Mouse (Mus musculus): Measurements from ENCODE around the gene Smyd3. TPM values are rescaled to one million over a fixed set of nuclear protein-coding genes. Genes with fewer than 3 reads are reported as not detected.

The Smyd3 gene
- 2.0 and 2.4 TPM in 2 replicates for polyA plus RNA-seq (2012; rRNA removed)

DNA sequence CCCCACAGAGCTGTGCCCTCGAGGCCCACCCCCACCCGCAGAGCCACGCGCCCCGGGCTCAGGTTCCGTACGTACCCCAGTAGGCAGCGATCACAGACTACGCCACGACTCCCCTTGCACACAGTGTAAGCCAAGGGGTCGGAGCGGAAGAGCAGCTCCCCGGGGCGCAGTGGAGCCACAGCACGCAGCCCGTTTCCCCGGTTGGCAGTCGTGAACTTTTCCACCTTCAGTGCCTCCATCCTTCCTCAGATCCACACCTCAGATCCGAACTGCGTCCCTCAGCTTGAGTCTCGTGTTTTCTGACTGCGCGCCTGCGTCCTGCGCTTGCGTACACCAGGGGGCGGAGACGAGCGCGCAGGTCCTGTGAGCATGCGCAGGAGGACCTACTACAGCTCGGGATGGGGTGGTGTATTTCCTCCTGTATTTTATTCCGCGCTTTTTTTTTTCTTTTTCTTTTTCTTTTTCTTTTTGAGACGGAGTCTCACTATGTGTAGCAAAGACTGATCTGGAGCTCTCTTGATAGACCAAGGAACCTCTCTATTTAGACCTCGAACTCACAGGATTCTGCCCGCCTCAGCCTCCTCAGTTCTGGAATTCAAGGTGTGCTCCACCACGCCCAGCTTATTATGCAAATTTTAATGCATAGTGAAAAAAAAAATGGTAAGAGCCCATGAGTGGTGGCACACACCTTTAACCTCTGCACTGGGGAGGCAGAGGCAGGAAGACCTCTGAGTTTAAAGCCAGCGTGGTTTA is at the start of gene Smyd3:
Gene Smyd3, minus strand, starts transcription at position 329 of the 753 bp plus-strand sequence.
- WGBS = 5% methylated on average over 39 of the region's 39 CpGs

DNA sequence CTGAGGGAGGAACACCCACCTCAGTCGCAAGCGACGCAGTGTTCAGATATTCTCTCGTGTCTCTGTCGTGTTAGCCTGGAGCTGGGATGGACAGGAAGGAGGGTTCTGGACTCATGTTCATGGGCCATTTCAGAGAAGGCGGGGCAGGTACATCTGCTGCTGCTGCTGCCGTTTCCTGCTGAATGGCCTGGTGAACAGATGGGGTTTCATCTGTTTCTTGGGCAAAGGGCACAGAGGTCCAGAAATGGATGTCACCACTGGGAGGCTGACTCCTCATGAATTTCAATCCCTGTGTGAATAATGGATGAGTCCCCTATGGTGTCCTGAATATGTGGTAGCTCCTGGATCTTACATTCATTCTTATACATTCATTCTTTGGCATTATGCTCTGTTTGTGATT is 49.7 kb upstream of the Smyd3 start:
- 46% methylated on average over 7 of the region's 7 CpGs for WGBS
- DNase-seq (ENCODE audit: low read depth, low spot score) = no peak

More for the DNA sequence above, at the start of gene Smyd3:
- DNase-seq (ENCODE audit: low read depth, low spot score) = peak; percentile 78

- WGBS = 80% methylated on average over 5 of the region's 5 CpGs
- DNase-seq (ENCODE audit: low read depth, low spot score) = no peak
Measured at GRCm38 (mm10) chr1:179563926-179564325, 46.1 kb upstream of the Smyd3 start.

DNA sequence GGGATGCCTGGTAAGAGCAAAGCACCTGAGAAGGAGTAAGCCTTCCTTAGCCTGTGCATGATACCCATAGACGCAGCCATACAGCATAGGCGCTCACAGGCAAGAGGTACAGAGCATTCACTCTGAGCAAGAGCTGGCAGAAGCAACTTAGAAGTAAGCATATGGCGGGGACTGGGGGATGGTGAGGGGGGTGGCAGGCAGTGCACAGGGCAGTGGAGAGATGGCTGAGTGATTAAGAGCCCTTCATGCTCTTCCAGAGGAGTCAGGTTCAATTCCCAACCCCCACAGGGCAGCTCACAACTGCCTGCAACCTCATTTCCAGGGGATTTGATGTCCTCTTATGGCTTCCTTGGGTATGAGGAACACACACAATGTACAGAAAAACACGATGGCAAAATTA is 45.4 kb upstream of the Smyd3 start:
- DNase-seq (ENCODE audit: low read depth, low spot score) = no peak
- 89% methylated on average over 4 of the region's 4 CpGs for WGBS

GRCm38 (mm10) chr1:179560845-179561430 is 43.1 kb upstream of the Smyd3 start:
- DNase-seq (ENCODE audit: low read depth, low spot score) = no peak
- 79% methylated on average over 6 of the region's 6 CpGs for WGBS

DNA sequence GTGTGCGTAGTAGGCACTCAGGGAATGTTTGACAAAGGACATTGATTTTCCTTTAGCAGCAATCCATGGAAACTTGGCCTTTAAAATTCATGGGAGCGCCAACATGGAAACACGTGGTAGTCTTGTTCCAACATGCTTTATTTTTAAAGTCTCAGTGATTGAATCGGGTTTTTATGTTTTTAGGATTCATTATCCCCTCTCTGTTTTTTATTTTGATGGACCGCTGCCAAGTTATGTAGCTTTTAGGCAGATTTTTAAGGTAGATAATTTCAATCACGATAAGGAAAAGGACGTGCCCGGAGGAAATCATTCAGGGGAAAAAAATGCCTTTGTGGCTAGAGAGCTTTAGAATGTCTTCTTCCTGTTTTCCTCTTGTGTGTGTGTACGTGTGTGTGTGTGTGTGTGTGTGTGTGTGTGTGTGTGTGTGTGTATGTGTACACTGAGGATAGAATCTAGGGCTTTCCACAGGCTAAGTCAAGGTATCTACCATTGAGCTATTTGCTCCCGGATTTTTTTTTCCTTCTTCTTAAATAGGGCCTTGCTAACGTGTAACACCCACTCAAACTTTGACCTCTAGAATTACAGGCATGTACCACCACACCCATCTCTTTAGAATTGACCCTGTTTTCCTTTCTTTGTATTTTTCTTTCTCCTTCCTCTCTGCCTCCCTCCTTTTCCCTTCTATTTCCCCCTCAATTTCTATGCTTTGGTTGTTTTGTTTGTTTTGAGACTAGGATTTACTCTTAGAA is 41.8 kb upstream of the Smyd3 start:
- WGBS = 30% methylated on average over 11 of the region's 11 CpGs
- no peak for DNase-seq (ENCODE audit: low read depth, low spot score)

DNA sequence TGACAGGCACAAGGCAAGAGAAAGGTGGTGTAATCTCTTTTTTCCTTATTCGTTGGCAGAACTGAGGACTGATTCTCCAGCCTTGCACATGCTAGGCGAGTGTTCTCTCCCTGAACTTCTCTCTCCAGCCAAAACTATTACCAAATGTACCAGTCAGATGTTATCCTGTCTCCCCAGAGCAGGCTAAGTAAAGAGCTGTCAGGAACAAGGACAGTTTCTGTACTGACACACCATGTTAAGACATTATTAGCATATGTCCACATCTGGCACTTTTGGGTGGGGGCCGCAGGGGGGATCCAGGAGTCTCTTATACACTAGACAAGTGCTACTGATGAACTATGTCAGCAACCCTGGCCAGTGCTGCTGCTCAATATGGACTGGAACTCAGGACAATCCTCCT is 39.1 kb upstream of the Smyd3 start:
- DNase-seq (ENCODE audit: low read depth, low spot score) = no peak
- 95% methylated on average over 3 of the region's 3 CpGs for WGBS

DNA sequence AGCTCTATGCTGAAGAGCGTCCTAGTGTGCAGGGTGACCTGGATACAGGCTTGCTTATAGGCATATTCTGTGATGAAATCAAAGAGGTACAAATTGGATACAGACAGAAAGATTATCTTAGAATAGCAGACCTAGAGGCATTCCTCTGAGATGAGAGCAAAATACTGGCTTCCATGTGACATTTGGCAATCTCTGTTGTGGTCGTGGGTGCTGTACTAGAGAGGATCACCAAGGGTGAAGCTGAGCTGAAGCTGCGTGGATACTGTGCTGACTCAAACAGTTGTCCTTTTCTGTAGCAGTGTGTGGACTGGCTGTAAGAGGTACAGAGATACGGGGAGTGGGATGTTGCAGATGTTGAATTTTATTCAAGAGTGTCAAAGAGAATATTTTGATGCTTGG is 36.1 kb upstream of the Smyd3 start:
- WGBS = 64% methylated on average over 4 of the region's 4 CpGs
- DNase-seq (ENCODE audit: low read depth, low spot score) = no peak

GRCm38 (mm10) chr1:179553197-179553948 is 35.5 kb upstream of the Smyd3 start:
- DNase-seq (ENCODE audit: low read depth, low spot score) = no peak

DNA sequence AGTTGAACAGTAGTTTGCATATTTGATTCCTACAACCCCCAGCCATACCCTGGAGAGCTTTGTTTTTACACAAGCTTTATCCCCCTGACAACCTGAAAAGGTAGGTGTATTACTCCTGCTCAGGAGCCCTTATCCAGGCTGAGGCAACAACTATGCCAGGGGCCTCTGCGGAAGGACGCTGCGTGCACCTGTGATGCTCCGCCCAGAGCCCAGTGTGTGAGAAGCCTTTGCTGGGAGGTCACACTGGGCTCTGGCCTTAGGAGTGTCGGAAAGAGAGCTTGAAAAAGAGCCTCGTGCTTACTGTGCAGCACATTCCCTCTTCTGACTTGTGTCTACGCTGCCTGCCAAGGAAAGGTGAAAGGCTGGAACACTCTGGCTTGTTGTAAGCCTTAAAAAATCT is 34.9 kb upstream of the Smyd3 start:
- DNase-seq (ENCODE audit: low read depth, low spot score) = no peak
- WGBS = 23% methylated on average over 7 of the region's 7 CpGs

More at GRCm38 (mm10) chr1:179553197-179553948, 35.5 kb upstream of the Smyd3 start:
- WGBS = 38% methylated on average over 5 of the region's 5 CpGs

DNA sequence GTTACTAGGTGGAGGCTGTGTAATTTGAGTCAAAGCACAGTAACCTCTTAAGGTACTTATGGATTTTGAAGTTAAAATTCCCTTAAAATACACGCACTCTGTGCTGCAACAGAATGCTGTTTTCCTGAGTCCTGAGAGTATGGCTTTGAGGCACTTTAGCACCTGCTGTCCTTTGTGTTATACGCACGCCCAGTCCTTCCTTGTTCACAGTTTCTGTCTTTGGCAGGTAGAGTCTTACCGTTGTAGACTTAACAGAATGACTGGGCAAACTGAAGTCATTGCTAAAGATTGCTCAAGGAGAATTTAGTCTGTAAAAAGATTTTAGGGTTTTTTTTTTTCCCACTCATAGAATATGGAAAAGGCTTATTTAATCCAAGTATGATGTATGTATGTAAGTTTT is 34.1 kb upstream of the Smyd3 start:
- 31% methylated on average over 4 of the region's 4 CpGs for WGBS
- no peak for DNase-seq (ENCODE audit: low read depth, low spot score)

DNA sequence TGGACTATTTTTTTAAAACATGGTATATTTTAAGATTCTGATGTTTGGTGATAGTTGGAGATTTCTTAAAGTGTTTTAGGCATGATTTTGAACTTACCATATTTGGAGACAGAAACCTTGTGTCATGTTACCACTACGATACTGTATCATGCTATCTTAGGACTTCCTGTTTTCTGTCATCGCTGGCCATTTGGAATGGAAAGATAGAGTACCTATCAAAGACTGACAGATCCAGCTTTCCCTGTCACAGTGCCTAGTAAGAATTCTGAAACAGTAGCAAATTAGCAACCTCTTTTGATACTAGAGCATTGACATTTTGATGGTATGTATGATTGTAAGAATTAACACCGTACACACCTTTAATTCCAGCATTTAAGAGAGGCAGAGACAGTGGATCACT is 33.5 kb upstream of the Smyd3 start:
- no peak for DNase-seq (ENCODE audit: low read depth, low spot score)
- WGBS = 72% methylated on average over 3 of the region's 3 CpGs

- WGBS = 88% methylated on average over 5 of the region's 5 CpGs
- no peak for DNase-seq (ENCODE audit: low read depth, low spot score)
Measured at GRCm38 (mm10) chr1:179548996-179549752, 31.3 kb upstream of the Smyd3 start.

GRCm38 (mm10) chr1:179548220-179548619 is 30.4 kb upstream of the Smyd3 start:
- DNase-seq (ENCODE audit: low read depth, low spot score) = no peak
- 89% methylated on average over 11 of the region's 11 CpGs for WGBS

DNA sequence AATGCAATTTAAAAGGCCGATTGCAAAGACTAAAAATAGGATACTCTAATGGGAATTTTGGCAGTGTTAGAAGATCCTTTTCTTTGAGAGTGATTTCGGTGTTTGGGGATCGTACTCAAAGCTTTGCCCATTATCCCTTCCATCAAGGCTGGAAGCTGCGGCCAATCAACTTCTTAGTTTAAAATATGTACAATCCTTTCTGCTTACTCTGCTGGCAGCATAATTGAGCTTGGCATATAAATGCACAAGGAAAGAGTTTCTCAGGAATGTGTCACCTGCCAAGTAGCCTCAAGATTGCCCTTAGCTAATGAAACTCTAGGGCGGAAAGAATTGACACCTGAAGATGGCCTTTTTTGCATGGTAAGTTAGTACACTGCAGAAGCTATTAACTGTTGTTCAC is 29.3 kb upstream of the Smyd3 start:
- 5% methylated on average over 5 of the region's 5 CpGs for WGBS
- no peak for DNase-seq (ENCODE audit: low read depth, low spot score)

GRCm38 (mm10) chr1:179546551-179546917 is 28.7 kb upstream of the Smyd3 start:
- under 1% methylated on average over 44 of the region's 44 CpGs for WGBS
- DNase-seq (ENCODE audit: low read depth, low spot score) = no peak

GRCm38 (mm10) chr1:179545768-179546550 is 28.1 kb upstream of the Smyd3 start, which contains the start of the genes Tfb2m and Cnst:
Gene Tfb2m, minus strand, starts transcription at chr1:179546267.
Gene Cnst, plus strand, starts transcription at chr1:179546370.
- peak; percentile 98 for DNase-seq (ENCODE audit: low read depth, low spot score)
- WGBS = under 1% methylated on average over 69 of the region's 69 CpGs

- DNase-seq (ENCODE audit: low read depth, low spot score) = no peak
- 64% methylated on average over 3 of the region's 3 CpGs for WGBS
Measured at GRCm38 (mm10) chr1:179541502-179541901, 23.7 kb upstream of the Smyd3 start.

Data from large intestine, adult 2 months (tissue).